ENCODE assay signal across 8 mouse cellular contexts in genomic region chr14:26573556-26573955, GRCm38 (mm10). TPM values are rescaled to one million over a fixed set of nuclear protein-coding genes. Genes with fewer than 3 reads are reported as not detected.
DNase-seq lines count a peak whose midpoint lies in the region; ATAC-seq lines count a peak whose summit lies in the region.
"Not testable (repeated sequence)": the region's sequence is repeated elsewhere in the genome, so short reads cannot be mapped to it uniquely, and the experiment has no call there.

Dennd6a (plus strand) TSS chr14:26573856.

- H3K9me3 ChIP-seq in embryonic facial prominence, embryonic 15.5 days (replicated peaks); hindbrain, embryonic 10.5 days; limb, embryonic 12.5 days; midbrain, embryonic 10.5 days (replicated peaks); stomach, embryonic 15.5 days: not testable (repeated sequence)

- not testable (repeated sequence) for ATAC-seq in embryonic facial prominence, embryonic 15.5 days (ENCODE audit: insufficient number of reproducible peaks, low FRiP score, low TSS enrichment, low read depth); limb, embryonic 12.5 days (ENCODE audit: insufficient number of reproducible peaks, insufficient read depth, low FRiP score, low TSS enrichment, low read depth); stomach, embryonic 15.5 days (ENCODE audit: insufficient read depth, low FRiP score, low read depth)

- H3K4me2 ChIP-seq in embryonic facial prominence, embryonic 15.5 days (replicated peaks); limb, embryonic 12.5 days; stomach, embryonic 15.5 days: not testable (repeated sequence)

- not testable (repeated sequence) for H3K27ac ChIP-seq in embryonic facial prominence, embryonic 15.5 days (replicated peaks); hindbrain, embryonic 10.5 days; limb, embryonic 12.5 days; midbrain, embryonic 10.5 days (replicated peaks); stomach, embryonic 15.5 days

- not testable (repeated sequence) for H3K36me3 ChIP-seq in embryonic facial prominence, embryonic 15.5 days; hindbrain, embryonic 10.5 days; limb, embryonic 12.5 days; midbrain, embryonic 10.5 days; stomach, embryonic 15.5 days

- not testable (repeated sequence) for H3K9ac ChIP-seq in embryonic facial prominence, embryonic 15.5 days; limb, embryonic 12.5 days (replicated peaks); stomach, embryonic 15.5 days

- H3K4me3 ChIP-seq in embryonic facial prominence, embryonic 15.5 days (replicated peaks); hindbrain, embryonic 10.5 days; limb, embryonic 12.5 days (replicated peaks); midbrain, embryonic 10.5 days; stomach, embryonic 15.5 days (replicated peaks): not testable (repeated sequence)

- H3K27me3 ChIP-seq in embryonic facial prominence, embryonic 15.5 days; hindbrain, embryonic 10.5 days (ENCODE audit: insufficient read depth, poor library complexity, severe bottlenecking); limb, embryonic 12.5 days; midbrain, embryonic 10.5 days (ENCODE audit: low read depth, poor library complexity, severe bottlenecking); stomach, embryonic 15.5 days (replicated peaks): not testable (repeated sequence)

- not testable (repeated sequence) for DNase-seq in adrenal gland, adult 8-10 months; heart, adult 18-20 months; hindbrain, embryonic 10.5 days (ENCODE audit: low spot score); layer of hippocampus, adult 18-20 months (ENCODE audit: low spot score in 2 of 2); midbrain, embryonic 10.5 days (ENCODE audit: low spot score)

- not testable (repeated sequence) for H3K4me1 ChIP-seq in embryonic facial prominence, embryonic 15.5 days; hindbrain, embryonic 10.5 days (replicated peaks); limb, embryonic 12.5 days (replicated peaks); midbrain, embryonic 10.5 days; stomach, embryonic 15.5 days

- 85% methylated on average over 5 of the region's 5 CpGs for WGBS in embryonic facial prominence, embryonic 15.5 days
- WGBS in hindbrain, embryonic 10.5 days, result 86% methylated on average over 5 of the region's 5 CpGs
- WGBS in limb, embryonic 12.5 days, result 83% methylated on average over 5 of the region's 5 CpGs
- 86% methylated on average over 5 of the region's 5 CpGs for WGBS in midbrain, embryonic 10.5 days
- 82% methylated on average over 5 of the region's 5 CpGs for WGBS in stomach, embryonic 15.5 days

RNA-seq across cellular contexts. Expression of gene Dennd6a, which starts in this region (rescaled TPM):
- total RNA-seq in adrenal gland, adult 8-10 months (2022), result 10 to 100 TPM; 31.6 to 44.2 (median 40.0) TPM
- polyA plus RNA-seq in embryonic facial prominence, embryonic 15.5 days (2015; fragmentation: Nextera tagmentation; extraction: Ambion mirVana), result 27.8 and 28.3 TPM in 2 replicates
- 10 to 100 TPM; 12.4 to 12.9 TPM for total RNA-seq in heart, adult 18-20 months (2021)
- 28.7 and 31.9 TPM in 2 replicates for polyA plus RNA-seq in hindbrain, embryonic 10.5 days (2016; fragmentation: Nextera tagmentation; extraction: Ambion mirVana)
- 10 to 100 TPM; 24.8 to 25.6 TPM for total RNA-seq in layer of hippocampus, adult 18-20 months (2021)
- 33.8 and 35.2 TPM in 2 replicates for polyA plus RNA-seq in limb, embryonic 12.5 days (2016; fragmentation: Nextera tagmentation; extraction: Ambion mirVana)
- 28.9 and 30.3 TPM in 2 replicates for polyA plus RNA-seq in midbrain, embryonic 10.5 days (2016; fragmentation: Nextera tagmentation; extraction: Ambion mirVana)
- 34.4 and 36.0 TPM in 2 replicates for polyA plus RNA-seq in stomach, embryonic 15.5 days (2015; fragmentation: Nextera tagmentation; extraction: Ambion mirVana)
